Comparison of ENCODE assay signal across 23 mouse cellular contexts in the genomic region with DNA sequence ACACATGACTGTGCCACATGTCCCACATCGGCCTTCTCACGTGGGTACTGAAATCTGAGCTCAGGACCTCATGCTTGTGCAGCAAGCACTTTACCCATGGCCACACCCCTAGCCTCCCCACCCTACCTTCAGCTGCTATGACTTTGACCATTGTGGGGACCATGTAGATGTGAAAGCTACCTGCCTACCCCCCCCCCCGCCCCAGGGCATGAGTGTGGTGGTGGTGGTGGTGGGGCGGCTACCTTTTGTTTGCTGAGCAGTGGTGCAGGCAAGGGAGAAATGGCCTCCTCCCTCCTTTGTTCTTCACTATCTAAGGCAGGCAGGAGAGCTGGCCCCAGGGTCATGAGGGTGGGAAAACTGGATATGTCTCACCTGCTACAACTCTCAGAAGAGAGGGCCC. TPM values are rescaled to one million over a fixed set of nuclear protein-coding genes. Genes with fewer than 3 reads are reported as not detected.
"Had no signal": no experiment of that assay in that cellular context is flagged by ENCODE, and none has a peak within 500 bp of the region (broad histone marks: within the 10 kb centered on the region; RNA-seq: fewer than 3 reads in every experiment).

No protein-coding gene starts in this region.

- ATAC-seq: liver, embryonic 12.5 days had no signal

- H3K4me2 ChIP-seq: limb, embryonic 12.5 days; liver, embryonic 12.5 days; lung, embryonic 15.5 days; neural tube, embryonic 15.5 days had no signal

- H3K27ac ChIP-seq: kidney, postnatal 0 days; limb, embryonic 12.5 days; liver, embryonic 12.5 days; lung, embryonic 15.5 days; neural tube, embryonic 15.5 days had no signal

- H3K9me3 ChIP-seq: limb, embryonic 12.5 days; liver, embryonic 12.5 days; lung, embryonic 15.5 days; neural tube, embryonic 15.5 days had no signal

- H3K4me1 ChIP-seq: limb, embryonic 12.5 days; liver, embryonic 12.5 days; lung, embryonic 15.5 days had no signal

- H3K4me3 ChIP-seq: limb, embryonic 12.5 days; liver, embryonic 12.5 days; lung, embryonic 15.5 days; myocyte; neural tube, embryonic 15.5 days had no signal

- H3K9ac ChIP-seq: limb, embryonic 12.5 days; liver, embryonic 12.5 days; lung, embryonic 15.5 days; neural tube, embryonic 15.5 days had no signal

- H3K36me3 ChIP-seq: limb, embryonic 12.5 days; liver, embryonic 12.5 days; lung, embryonic 15.5 days; neural tube, embryonic 15.5 days had no signal

- H3K27me3 ChIP-seq: limb, embryonic 12.5 days; liver, embryonic 12.5 days; neural tube, embryonic 15.5 days had no signal

- DNase-seq: kidney, adult 11 months; kidney, adult 9 months; kidney, postnatal 36 days; layer of hippocampus, adult 9-11 months; layer of hippocampus, postnatal 36 days; lung, postnatal 36 days; midbrain, embryonic 14.5 days; right cerebral cortex, adult 18-20 months; right cerebral cortex, postnatal 25 days; thymus, postnatal 4 days had no signal

RNA-seq across cellular contexts. Expression of gene Galntl5, which starts 18.3 kb away (rescaled TPM):
- total RNA-seq: layer of hippocampus, adult 18-20 months; layer of hippocampus, postnatal 36 days; left cerebral cortex, adult 8-10 months; left cerebral cortex, postnatal 36 days; megakaryocyte progenitor cell, adult 5-6 weeks had no signal
- polyA plus RNA-seq: kidney, postnatal 0 days; limb, embryonic 12.5 days; liver, embryonic 12.5 days; liver, embryonic 16.5 days; lung, embryonic 15.5 days; midbrain, embryonic 14.5 days; myocyte; neural tube, embryonic 11.5 days; neural tube, embryonic 15.5 days; small intestine, adult 2 months had no signal

RNA-seq across cellular contexts. Expression of gene E130116L18Rik, which starts 60.0 kb away (rescaled TPM):
- total RNA-seq: layer of hippocampus, adult 18-20 months; layer of hippocampus, postnatal 36 days; left cerebral cortex, adult 8-10 months; left cerebral cortex, postnatal 36 days; megakaryocyte progenitor cell, adult 5-6 weeks had no signal
- polyA plus RNA-seq: limb, embryonic 12.5 days; liver, embryonic 16.5 days; lung, embryonic 15.5 days; midbrain, embryonic 14.5 days; myocyte; neural tube, embryonic 11.5 days; neural tube, embryonic 15.5 days; small intestine, adult 2 months had no signal
